Mouse (Mus musculus) WW6 (cell line): ENCODE measurements around the gene Olfr1504.
"Not testable (repeated sequence)": the region's sequence is repeated elsewhere in the genome, so short reads cannot be mapped to it uniquely, and the experiment has no call there.

ENCODE experiments used
- DNase-seq: peaks from one replicate; pipeline ENCODE4 v3.0.0-alpha.2; 2013; ENCODE audit warnings: low read depth, low spot score

Gene Olfr1504

GRCm38 (mm10) chr19:13897828-13898227, at the start of gene Olfr1504:
Gene Olfr1504 (minus strand): TSS chr19:13897928.
- DNase-seq, result no peak

GRCm38 (mm10) chr19:13913230-13913629, 15.5 kb upstream of the Olfr1504 start, which contains the start of gene Olfr1505:
Gene Olfr1505 (plus strand): TSS chr19:13913530.
- DNase-seq, result no peak

GRCm38 (mm10) chr19:13861495-13861894, 36.2 kb downstream of the Olfr1504 start, which contains the start of gene Olfr1502:
Gene Olfr1502 (plus strand): TSS chr19:13861795.
- no peak for DNase-seq

GRCm38 (mm10) chr19:13850592-13850991, 47.1 kb downstream of the Olfr1504 start, which contains the start of gene Olfr1501:
Gene Olfr1501 (minus strand): TSS chr19:13850692.
- DNase-seq, result not testable (repeated sequence)
